Mouse (Mus musculus) ES-E14 (cell line): Measurements from ENCODE around the gene Lgr5. TPM values are rescaled to one million over a fixed set of nuclear protein-coding genes. Genes with fewer than 3 reads are reported as not detected.

Source experiments
- DNase-seq: peaks from one replicate; pipeline ENCODE4 v3.0.0-alpha.2; 2013; ENCODE audit warnings: low read depth, low spot score
- H3K27ac ChIP-seq: 2 replicates; pipeline ENCODE4 v1.5.1; 2012; ENCODE audit warnings: low read depth, mild to moderate bottlenecking, low read length, moderate library complexity, mixed read lengths; ENCODE audit not compliant: poor library complexity, insufficient read depth, severe bottlenecking
- H3K36me3 ChIP-seq: 2 replicates; pipeline ENCODE4 v1.6.1; 2012; ENCODE audit warnings: mild to moderate bottlenecking, low read length, moderate library complexity, mixed read lengths; ENCODE audit not compliant: control insufficient read depth, poor library complexity, insufficient read depth, severe bottlenecking
- H3K4me1 ChIP-seq, 2 experiments: fragments of 150-350 bp in 1 of 2; sonication (generic) in 1 of 2; 2 replicates each; pipeline ENCODE4 v1.6.1; 2012; ENCODE audit warnings: low read length in 2 of 2, mild to moderate bottlenecking in 1 of 2, mixed read lengths in 1 of 2; ENCODE audit not compliant: control insufficient read depth in 2 of 2, insufficient read depth in 2 of 2, poor library complexity in 1 of 2
- H3K4me3 ChIP-seq, 2 experiments: fragments of 150-350 bp in 1 of 2; sonication (generic) in 1 of 2; 2 replicates each; pipeline ENCODE4 v1.5.1; 2012; ENCODE audit warnings: low read length in 2 of 2, low read depth in 1 of 2, mild to moderate bottlenecking in 1 of 2, mixed read lengths in 1 of 2; ENCODE audit not compliant: insufficient read depth in 1 of 2, poor library complexity in 1 of 2, severe bottlenecking in 1 of 2
- H3K9ac ChIP-seq: 2 replicates; pipeline ENCODE4 v1.6.1; 2012; ENCODE audit warnings: low read depth, mild to moderate bottlenecking, low read length, mixed read lengths; ENCODE audit not compliant: poor library complexity, insufficient read depth, severe bottlenecking
- H3K9me3 ChIP-seq: fragments of 150-350 bp; sonication (generic); 2 replicates; pipeline ENCODE4 v1.6.1; 2012; ENCODE audit warnings: low read depth, mild to moderate bottlenecking, low read length; ENCODE audit not compliant: control insufficient read depth, insufficient read depth
- CHD2 ChIP-seq: IDR thresholded peaks from 2 replicates; pipeline ENCODE4 v1.6.1; 2014; ENCODE audit warnings: mild to moderate bottlenecking, low read depth, low read length, inconsistent platforms
- HCFC1 ChIP-seq: IDR thresholded peaks from 2 replicates; pipeline ENCODE4 v1.6.1; 2012; ENCODE audit warnings: low read length, inconsistent platforms, borderline replicate concordance; ENCODE audit not compliant: insufficient read depth
- MAFK ChIP-seq: IDR thresholded peaks from 2 replicates; pipeline ENCODE4 v1.6.1; 2014; ENCODE audit warnings: mild to moderate bottlenecking, low read depth, low read length, inconsistent platforms; ENCODE audit not compliant: insufficient read depth
- ZC3H11A ChIP-seq: IDR thresholded peaks from 2 replicates; pipeline ENCODE4 v1.6.1; 2012; ENCODE audit warnings: low read depth, mild to moderate bottlenecking, inconsistent platforms, low read length, borderline replicate concordance
- ZNF384 ChIP-seq: IDR thresholded peaks from 2 replicates; pipeline ENCODE4 v1.6.1; 2012; ENCODE audit warnings: low read depth, low read length, inconsistent platforms
- in situ Hi-C, 2 experiments: fragments of 600-800 bp; cut with MboI; formaldehyde crosslinking; loops; one replicate each; pipeline ENCODE4 v1.15.1; 2025; ENCODE audit warnings: low sequenced_read_pairs in 2 of 2, inconsistent platforms in 1 of 2; ENCODE audit not compliant: unreplicated experiment in 2 of 2
- total RNA-seq: library from RNA; depleted of rRNA; stranded (reverse); fragments of 300-350 nt; gene quantifications from 2 replicates; pipeline ENCODE4 v1.2.3, GENCODE M21; 2012

Lgr5 gene
- total RNA-seq, 1 experiment = 0.22 TPM

DNA sequence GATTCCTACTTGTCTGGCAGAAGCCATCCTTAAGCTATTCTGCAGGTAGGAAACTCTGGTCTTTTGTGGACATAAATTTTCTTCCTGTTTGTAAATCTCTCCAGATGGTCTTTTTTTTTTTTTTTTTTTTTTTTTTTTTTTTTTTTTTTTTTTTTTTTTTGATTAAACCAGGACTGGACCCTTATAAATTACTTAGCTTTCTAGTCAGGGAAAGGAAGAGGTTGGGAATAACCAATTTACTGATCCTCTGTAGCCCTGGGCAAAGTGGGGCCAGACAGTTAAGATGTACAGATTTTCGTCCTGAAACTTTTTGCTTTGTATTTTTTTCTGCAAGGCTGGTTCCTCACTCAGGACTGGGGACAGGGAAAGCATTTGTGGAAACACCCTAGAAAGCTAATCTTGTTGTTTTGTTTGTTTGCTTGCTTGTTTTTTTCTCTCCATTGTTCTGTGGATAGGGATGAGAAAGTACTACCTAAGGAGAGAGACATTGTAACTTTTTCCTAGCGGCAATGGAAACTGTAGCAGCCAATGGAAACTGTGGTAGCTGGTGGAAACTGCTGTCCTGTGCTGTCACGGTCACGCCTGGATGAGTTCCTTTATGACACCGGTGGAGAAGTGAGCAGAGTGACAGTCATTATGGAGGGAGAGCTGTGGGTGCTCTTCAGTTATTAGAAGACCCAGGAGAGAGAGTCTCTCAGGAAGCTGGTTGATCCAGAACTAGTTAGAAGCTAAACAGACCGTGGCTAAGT is 114.2 kb downstream of the Lgr5 start:
- peak; percentile 80 for TF ChIP-seq ZNF384
- no peak for TF ChIP-seq MAFK
- Histone ChIP-seq H3K36me3 (no peaks in the 10 kb centered on the region), H3K4me3 (no peak overlapping the region), H3K27ac (no peak overlapping the region), H3K4me1 (peaks cover 0 to 2% of the 10 kb centered on the region in 2 experiments; a peak in 2 of 4 replicates), H3K9me3 (no peaks in the 10 kb centered on the region), H3K9ac (no peak overlapping the region)
- in situ Hi-C loops = no loop called here
- no peak for DNase-seq

DNA sequence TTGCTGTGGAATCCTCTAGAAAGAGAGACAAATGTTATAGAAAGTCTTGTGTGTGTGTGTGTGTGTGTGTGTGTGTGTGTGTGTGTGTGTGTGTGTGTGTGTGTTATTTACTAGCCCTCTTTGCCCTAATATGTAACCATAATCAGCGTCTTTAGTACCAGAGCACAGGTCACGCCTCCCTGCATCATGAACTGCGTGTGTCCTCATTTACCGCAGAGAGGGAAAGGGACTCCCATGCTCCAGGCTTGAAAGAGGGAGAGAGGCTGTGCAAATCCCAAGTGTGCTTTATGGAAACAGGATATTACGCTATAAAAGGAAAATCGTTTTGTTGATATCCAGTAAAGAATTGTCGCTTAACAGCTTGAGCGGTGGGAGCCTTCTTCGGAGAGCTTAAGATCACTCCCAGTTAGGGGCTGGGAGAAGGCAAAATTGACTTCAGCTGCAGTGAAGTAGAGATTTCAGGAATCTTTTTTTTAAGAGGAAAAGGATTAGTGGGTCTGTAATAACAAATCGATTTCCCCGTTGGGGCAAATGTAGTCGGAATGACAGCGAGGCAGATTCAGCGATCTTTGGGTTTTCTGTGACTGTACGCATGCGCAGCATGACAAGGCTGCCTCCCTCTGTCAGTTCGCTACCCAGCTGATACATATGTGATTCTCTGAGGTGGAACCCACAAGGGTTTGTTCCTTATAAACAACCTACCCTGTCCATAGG is 116.8 kb downstream of the Lgr5 start:
- DNase-seq = no peak
- no peak overlapping the region for H3K9ac ChIP-seq
- H3K4me1 ChIP-seq = peaks cover 0 to 2% of the 10 kb centered on the region in 2 experiments; a peak in 2 of 4 replicates
- no peak overlapping the region for H3K4me3 ChIP-seq
- TF ChIP-seq ZNF384 = no peak
- no peak for TF ChIP-seq MAFK
- no peak for TF ChIP-seq HCFC1
- no peak for TF ChIP-seq ZC3H11A
- no peak for TF ChIP-seq CHD2
- H3K27ac ChIP-seq = no peak overlapping the region
- no peaks in the 10 kb centered on the region for H3K9me3 ChIP-seq
- in situ Hi-C loops = no loop called here
- H3K36me3 ChIP-seq = no peaks in the 10 kb centered on the region

DNA sequence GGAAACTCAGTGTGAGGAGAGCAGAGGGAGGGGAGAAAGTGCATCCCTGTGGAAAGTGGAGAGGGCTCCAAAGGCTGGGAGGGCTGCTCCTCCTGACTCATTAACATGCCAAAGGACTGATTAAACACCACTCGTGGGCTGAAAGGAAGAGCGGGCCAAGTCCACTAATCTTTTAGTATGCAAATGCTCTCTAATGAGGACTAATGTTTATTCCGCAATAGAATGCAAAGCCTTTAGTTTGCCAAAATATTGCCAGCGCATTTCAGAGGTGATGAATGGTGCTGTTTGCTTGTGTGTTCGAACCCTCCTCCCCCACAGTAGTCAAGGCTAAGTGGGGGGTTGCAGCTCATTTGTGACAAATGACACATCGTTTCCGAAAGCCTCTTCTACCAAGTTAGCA is 118.5 kb downstream of the Lgr5 start:
- Histone ChIP-seq H3K36me3 (no peaks in the 10 kb centered on the region), H3K9ac (no peak overlapping the region), H3K27ac (no peak overlapping the region), H3K4me3 (no peak overlapping the region), H3K9me3 (no peaks in the 10 kb centered on the region), H3K4me1 (peaks cover 0 to 2% of the 10 kb centered on the region in 2 experiments; a peak in 2 of 4 replicates)
- peak; percentile 76 for DNase-seq
- in situ Hi-C loops = no loop called here
- TF ChIP-seq MAFK = peak; percentile 55; the same call in 1 of the 2 replicates
- TF ChIP-seq CHD2 = no peak

DNA sequence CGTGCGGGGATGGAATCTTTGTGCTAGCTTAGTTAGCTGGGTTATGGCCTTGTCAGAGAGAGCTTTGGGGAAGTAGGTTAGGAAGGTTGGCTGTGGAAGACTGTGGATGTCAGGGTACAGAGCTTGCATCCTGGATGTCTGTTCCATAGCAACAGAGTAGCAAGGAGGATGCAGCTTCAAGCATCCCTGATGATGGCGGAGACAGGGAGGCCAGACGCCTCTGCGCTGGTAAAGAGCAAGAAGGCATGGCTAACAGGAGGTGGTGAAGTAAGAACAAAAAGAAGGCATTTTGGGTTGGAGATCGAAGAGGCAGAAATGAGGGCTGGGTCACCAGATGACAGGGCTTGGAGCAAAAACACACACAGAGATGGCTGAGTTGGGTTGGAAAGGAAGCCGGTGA is 118.9 kb downstream of the Lgr5 start:
- no peak overlapping the region for H3K27ac ChIP-seq
- H3K36me3 ChIP-seq = no peaks in the 10 kb centered on the region
- H3K4me3 ChIP-seq = no peak overlapping the region
- no peak for TF ChIP-seq MAFK
- TF ChIP-seq ZNF384 = no peak
- no peak for TF ChIP-seq HCFC1
- TF ChIP-seq ZC3H11A = no peak
- no peak for TF ChIP-seq CHD2
- no peak for DNase-seq
- peaks cover 0 to 2% of the 10 kb centered on the region in 2 experiments; a peak in 2 of 4 replicates for H3K4me1 ChIP-seq
- H3K9ac ChIP-seq = no peak overlapping the region
- H3K9me3 ChIP-seq = no peaks in the 10 kb centered on the region
- in situ Hi-C loops = no loop called here
